Mouse (Mus musculus): ENCODE results near the gene Wdr59. TPM values are rescaled to one million over a fixed set of nuclear protein-coding genes. Genes with fewer than 3 reads are reported as not detected.

Wdr59 gene
- polyA plus RNA-seq (2014; fragmentation: Nextera tagmentation; extraction: Ambion mirVana), result 3.0 and 3.4 TPM in 2 replicates

DNA sequence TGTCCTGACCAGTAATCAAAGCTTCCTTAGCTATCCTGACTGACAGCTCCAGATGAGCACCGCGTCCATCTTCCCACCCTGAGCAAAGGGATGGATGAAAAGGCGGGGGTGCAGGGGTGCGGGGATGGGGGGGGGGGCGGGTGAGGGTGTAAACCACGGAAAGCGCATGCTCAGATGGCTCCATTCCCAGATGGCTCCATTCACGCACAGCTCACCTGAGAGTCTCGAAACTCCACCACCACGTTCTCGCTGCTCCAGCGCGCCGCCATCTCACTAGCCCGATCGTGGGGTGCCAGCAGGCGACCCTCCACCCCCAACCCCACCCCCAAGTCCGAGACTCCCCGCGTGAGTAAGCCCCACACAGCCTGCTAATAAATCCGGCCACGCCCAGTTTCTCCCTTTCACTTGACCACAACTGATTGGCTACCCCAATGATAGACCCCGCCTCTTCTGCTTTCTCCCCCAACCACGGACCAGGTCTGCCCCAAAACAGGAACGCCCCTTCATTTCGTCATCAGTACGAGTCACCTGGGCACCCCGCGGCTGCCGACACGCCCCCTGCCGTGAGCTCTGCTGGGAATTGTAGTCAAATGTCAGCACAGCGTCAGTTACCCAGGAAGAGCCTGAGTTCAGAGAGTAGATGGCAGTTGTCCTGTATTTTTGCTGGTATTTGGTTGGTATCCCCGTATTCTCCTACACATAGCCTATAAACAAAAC lies at the start of gene Wdr59:
Gene Wdr59, minus strand, starts transcription at position 380 of the 717 bp plus-strand sequence.
- Histone ChIP-seq H3K27ac (replicated peaks in 1 of 2; ENCODE audit: control insufficient read depth in 1 of 2, insufficient read depth in 1 of 2, low read depth in 2 of 2, low read length in 2 of 2) (peak within 1 kb of the TSS in 1 of 2 experiments; percentile 24; a peak in 1 of 4 replicates), H3K4me1 (ENCODE audit: control insufficient read depth in 2 of 2, insufficient read depth in 2 of 2, low read length in 2 of 2) (peaks cover 2 to 9% of the 10 kb centered on the region in 2 experiments; a peak in 3 of 4 replicates), H3K27me3 (ENCODE audit: control insufficient read depth, insufficient read depth, low read length) (no peaks in the 10 kb centered on the region), H3K9ac (ENCODE audit: low read length) (peak within 1 kb of the TSS; percentile 74), H3K4me2 (ENCODE audit: low read length) (peak within 1 kb of the TSS; percentile 79), H3K4me3 (ENCODE audit: control insufficient read depth in 1 of 2, insufficient read depth in 1 of 2, low read depth in 1 of 2, low read length in 2 of 2) (peak within 1 kb of the TSS; percentile 66 to 74), H3K9me3 (ENCODE audit: control insufficient read depth, low read length) (no peaks in the 10 kb centered on the region), H3K36me3 (ENCODE audit: control insufficient read depth, insufficient read depth, low read length) (no peaks in the 10 kb centered on the region)
- under 1% methylated on average over 34 of the region's 34 CpGs for WGBS
- ATAC-seq (ENCODE audit: insufficient number of reproducible peaks, insufficient read depth, low FRiP score, low read depth), result peak; percentile 99

DNA sequence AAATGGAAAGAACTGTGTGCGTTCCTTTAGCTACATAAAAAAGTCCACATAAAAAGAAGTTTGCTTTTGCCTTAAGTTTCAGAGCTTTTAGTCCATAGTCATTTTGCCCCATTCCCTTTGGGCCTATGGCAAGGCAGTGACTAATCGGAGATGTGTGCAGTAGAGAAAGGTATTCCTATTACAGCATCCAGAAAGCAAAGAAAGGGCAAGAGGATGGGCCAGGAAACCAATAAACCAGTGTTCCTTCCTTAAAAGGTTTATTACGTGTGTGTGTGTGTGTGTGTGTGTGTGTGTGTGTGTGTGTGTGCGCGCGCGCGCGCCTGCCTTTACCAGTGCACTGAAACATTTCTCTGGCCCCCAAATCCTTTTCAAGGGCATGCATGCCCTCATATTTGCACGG lies 49.8 kb upstream of the Wdr59 start:
- H3K9ac ChIP-seq (ENCODE audit: low read length), result no peak overlapping the region
- H3K4me2 ChIP-seq (ENCODE audit: low read length), result no peak overlapping the region
- H3K27me3 ChIP-seq (ENCODE audit: control insufficient read depth, insufficient read depth, low read length), result no peaks in the 10 kb centered on the region
- H3K36me3 ChIP-seq (ENCODE audit: control insufficient read depth, insufficient read depth, low read length), result peaks cover 2% of the 10 kb centered on the region; the same call in 1 of the 2 replicates
- no peak for ATAC-seq (ENCODE audit: insufficient number of reproducible peaks, insufficient read depth, low FRiP score, low read depth)
- WGBS, result 90% methylated on average over 10 of the region's 10 CpGs
- H3K4me1 ChIP-seq (ENCODE audit: control insufficient read depth in 2 of 2, insufficient read depth in 2 of 2, low read length in 2 of 2), result peaks cover 10 to 29% of the 10 kb centered on the region in 2 experiments
- H3K27ac ChIP-seq (replicated peaks in 1 of 2; ENCODE audit: control insufficient read depth in 1 of 2, insufficient read depth in 1 of 2, low read depth in 2 of 2, low read length in 2 of 2), result no peak overlapping the region
- H3K4me3 ChIP-seq (ENCODE audit: control insufficient read depth in 1 of 2, insufficient read depth in 1 of 2, low read depth in 1 of 2, low read length in 2 of 2), result no peak overlapping the region
- H3K9me3 ChIP-seq (ENCODE audit: control insufficient read depth, low read length), result no peaks in the 10 kb centered on the region

DNA sequence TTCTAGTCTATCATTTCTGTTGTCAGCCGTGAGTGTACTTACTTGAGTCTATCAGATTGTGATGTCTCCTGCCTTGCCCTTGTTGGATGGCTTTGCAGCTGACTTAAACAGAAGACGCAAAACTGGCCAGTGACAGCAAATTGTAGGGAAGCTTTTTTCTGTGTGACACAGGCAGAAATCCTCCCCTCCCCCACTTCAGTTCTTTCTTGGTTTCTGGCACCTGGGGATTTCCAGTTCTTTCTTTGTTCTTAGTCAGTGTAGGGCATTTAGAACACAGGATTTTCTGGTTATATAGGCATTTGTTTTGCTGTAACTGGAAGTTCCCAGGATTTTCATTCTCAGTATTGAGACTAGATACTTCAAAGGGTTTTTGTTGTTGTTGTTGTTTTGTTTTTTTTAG lies 48.5 kb upstream of the Wdr59 start:
- no peak overlapping the region for H3K4me3 ChIP-seq (ENCODE audit: control insufficient read depth in 1 of 2, insufficient read depth in 1 of 2, low read depth in 1 of 2, low read length in 2 of 2)
- H3K27me3 ChIP-seq (ENCODE audit: control insufficient read depth, insufficient read depth, low read length), result no peaks in the 10 kb centered on the region
- peaks cover 20 to 41% of the 10 kb centered on the region in 2 experiments for H3K4me1 ChIP-seq (ENCODE audit: control insufficient read depth in 2 of 2, insufficient read depth in 2 of 2, low read length in 2 of 2)
- H3K27ac ChIP-seq (replicated peaks in 1 of 2; ENCODE audit: control insufficient read depth in 1 of 2, insufficient read depth in 1 of 2, low read depth in 2 of 2, low read length in 2 of 2), result no peak overlapping the region
- no peak for ATAC-seq (ENCODE audit: insufficient number of reproducible peaks, insufficient read depth, low FRiP score, low read depth)
- H3K36me3 ChIP-seq (ENCODE audit: control insufficient read depth, insufficient read depth, low read length), result no peaks in the 10 kb centered on the region
- H3K9me3 ChIP-seq (ENCODE audit: control insufficient read depth, low read length), result no peaks in the 10 kb centered on the region
- H3K9ac ChIP-seq (ENCODE audit: low read length), result no peak overlapping the region
- 55% methylated on average over 2 of the region's 2 CpGs for WGBS
- H3K4me2 ChIP-seq (ENCODE audit: low read length), result no peak overlapping the region

DNA sequence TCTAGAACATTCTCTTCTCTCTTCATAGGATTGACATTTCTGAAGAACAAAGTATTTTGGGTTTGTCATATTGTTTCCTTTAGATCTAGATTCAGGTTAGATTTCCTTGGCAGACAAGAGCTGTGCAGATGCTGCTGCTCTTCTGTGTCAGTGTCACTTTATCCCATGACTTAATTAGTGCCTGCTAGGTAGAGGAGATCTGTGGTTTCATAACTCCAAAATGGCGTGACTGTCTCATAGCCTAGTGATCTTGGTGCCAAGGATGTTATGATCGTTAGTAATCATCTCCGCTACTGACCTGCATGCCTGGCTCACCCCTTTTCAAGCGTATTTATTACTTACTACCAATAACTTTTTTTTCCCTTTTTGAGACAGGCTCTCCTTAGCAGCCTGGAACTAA lies 48.0 kb upstream of the Wdr59 start:
- H3K36me3 ChIP-seq (ENCODE audit: control insufficient read depth, insufficient read depth, low read length), result no peaks in the 10 kb centered on the region
- 82% methylated on average over 4 of the region's 4 CpGs for WGBS
- H3K4me3 ChIP-seq (ENCODE audit: control insufficient read depth in 1 of 2, insufficient read depth in 1 of 2, low read depth in 1 of 2, low read length in 2 of 2), result no peak overlapping the region
- H3K27me3 ChIP-seq (ENCODE audit: control insufficient read depth, insufficient read depth, low read length), result no peaks in the 10 kb centered on the region
- no peak overlapping the region for H3K4me2 ChIP-seq (ENCODE audit: low read length)
- ATAC-seq (ENCODE audit: insufficient number of reproducible peaks, insufficient read depth, low FRiP score, low read depth), result no peak
- no peak overlapping the region for H3K9ac ChIP-seq (ENCODE audit: low read length)
- H3K9me3 ChIP-seq (ENCODE audit: control insufficient read depth, low read length), result no peaks in the 10 kb centered on the region
- H3K4me1 ChIP-seq (ENCODE audit: control insufficient read depth in 2 of 2, insufficient read depth in 2 of 2, low read length in 2 of 2), result peaks cover 20 to 45% of the 10 kb centered on the region in 2 experiments
- H3K27ac ChIP-seq (replicated peaks in 1 of 2; ENCODE audit: control insufficient read depth in 1 of 2, insufficient read depth in 1 of 2, low read depth in 2 of 2, low read length in 2 of 2), result no peak overlapping the region

DNA sequence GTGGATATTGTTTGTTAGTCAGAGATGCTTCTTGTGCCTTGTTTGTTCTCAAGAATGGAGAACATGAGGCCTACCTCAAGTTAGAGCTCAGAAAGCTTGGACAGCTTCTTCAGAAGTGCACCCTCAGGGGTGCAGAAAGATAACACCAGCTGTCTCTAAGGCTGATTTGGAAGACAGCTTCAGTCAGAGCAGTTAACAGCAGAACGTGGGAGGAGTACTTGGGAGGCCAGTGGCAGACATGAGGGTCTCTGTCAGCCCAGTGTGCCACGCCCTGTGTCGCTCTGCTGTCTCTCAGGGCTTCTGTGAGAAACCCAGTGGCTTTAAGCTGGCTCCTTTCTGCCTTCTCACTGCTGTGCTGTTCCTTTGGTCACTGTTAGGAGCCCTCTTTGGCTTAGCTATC lies 46.1 kb upstream of the Wdr59 start:
- Histone ChIP-seq H3K4me3 (ENCODE audit: control insufficient read depth in 1 of 2, insufficient read depth in 1 of 2, low read depth in 1 of 2, low read length in 2 of 2) (no peak overlapping the region), H3K27ac (replicated peaks in 1 of 2; ENCODE audit: control insufficient read depth in 1 of 2, insufficient read depth in 1 of 2, low read depth in 2 of 2, low read length in 2 of 2) (no peak overlapping the region), H3K9ac (ENCODE audit: low read length) (no peak overlapping the region), H3K36me3 (ENCODE audit: control insufficient read depth, insufficient read depth, low read length) (no peaks in the 10 kb centered on the region), H3K4me2 (ENCODE audit: low read length) (no peak overlapping the region), H3K27me3 (ENCODE audit: control insufficient read depth, insufficient read depth, low read length) (no peaks in the 10 kb centered on the region), H3K9me3 (ENCODE audit: control insufficient read depth, low read length) (no peaks in the 10 kb centered on the region), H3K4me1 (ENCODE audit: control insufficient read depth in 2 of 2, insufficient read depth in 2 of 2, low read length in 2 of 2) (peaks cover 19 to 37% of the 10 kb centered on the region in 2 experiments)
- 54% methylated on average over 3 of the region's 3 CpGs for WGBS
- no peak for ATAC-seq (ENCODE audit: insufficient number of reproducible peaks, insufficient read depth, low FRiP score, low read depth)

DNA sequence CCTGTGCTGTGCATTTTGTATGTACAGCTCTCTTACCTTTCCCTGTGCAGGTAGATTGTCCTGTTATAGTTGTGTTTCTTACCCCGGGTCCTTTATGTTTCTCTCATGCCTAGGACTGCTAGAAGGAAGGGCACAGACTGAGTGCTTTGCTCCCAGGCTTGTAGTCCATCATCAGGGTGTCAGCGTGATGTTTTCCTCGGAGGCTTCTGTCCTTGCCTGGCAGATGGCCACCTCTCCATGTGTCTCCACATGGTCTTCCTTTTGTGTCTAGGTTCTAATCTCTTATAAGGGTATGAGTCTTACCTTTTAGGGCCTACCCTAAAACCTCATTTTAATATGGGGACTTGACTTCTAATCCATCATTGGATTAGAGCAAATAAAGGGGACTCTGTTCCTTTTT lies 45.7 kb upstream of the Wdr59 start:
- H3K36me3 ChIP-seq (ENCODE audit: control insufficient read depth, insufficient read depth, low read length), result no peaks in the 10 kb centered on the region
- H3K4me2 ChIP-seq (ENCODE audit: low read length), result no peak overlapping the region
- no peak overlapping the region for H3K9ac ChIP-seq (ENCODE audit: low read length)
- H3K27ac ChIP-seq (replicated peaks in 1 of 2; ENCODE audit: control insufficient read depth in 1 of 2, insufficient read depth in 1 of 2, low read depth in 2 of 2, low read length in 2 of 2), result no peak overlapping the region
- H3K4me3 ChIP-seq (ENCODE audit: control insufficient read depth in 1 of 2, insufficient read depth in 1 of 2, low read depth in 1 of 2, low read length in 2 of 2), result no peak overlapping the region
- ATAC-seq (ENCODE audit: insufficient number of reproducible peaks, insufficient read depth, low FRiP score, low read depth), result no peak
- WGBS, result 51% methylated on average over 3 of the region's 3 CpGs
- peaks cover 19 to 37% of the 10 kb centered on the region in 2 experiments for H3K4me1 ChIP-seq (ENCODE audit: control insufficient read depth in 2 of 2, insufficient read depth in 2 of 2, low read length in 2 of 2)
- H3K9me3 ChIP-seq (ENCODE audit: control insufficient read depth, low read length), result no peaks in the 10 kb centered on the region
- H3K27me3 ChIP-seq (ENCODE audit: control insufficient read depth, insufficient read depth, low read length), result no peaks in the 10 kb centered on the region

DNA sequence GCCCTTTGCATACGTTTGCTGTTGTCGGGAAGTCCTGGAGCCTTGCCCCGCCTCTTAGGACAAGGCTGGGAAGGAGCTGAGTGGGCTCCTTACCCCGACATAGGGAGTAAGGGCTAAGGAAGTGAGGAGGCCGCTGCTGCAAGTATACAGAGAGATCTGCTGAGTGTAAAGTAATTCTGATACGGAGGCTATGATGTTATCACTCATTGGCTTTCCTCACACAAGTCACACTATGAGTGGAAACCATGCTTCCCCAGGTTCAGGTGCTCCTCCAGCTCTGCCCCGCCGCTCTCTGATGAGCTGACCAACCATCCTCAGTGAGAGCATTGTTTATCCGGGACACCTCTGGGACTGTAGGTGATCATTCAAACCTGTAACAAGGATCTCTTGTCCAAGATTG lies 44.4 kb upstream of the Wdr59 start:
- 56% methylated on average over 9 of the region's 9 CpGs for WGBS
- Histone ChIP-seq H3K4me1 (ENCODE audit: control insufficient read depth in 2 of 2, insufficient read depth in 2 of 2, low read length in 2 of 2) (peaks cover 21 to 40% of the 10 kb centered on the region in 2 experiments), H3K4me3 (ENCODE audit: control insufficient read depth in 1 of 2, insufficient read depth in 1 of 2, low read depth in 1 of 2, low read length in 2 of 2) (no peak overlapping the region), H3K9ac (ENCODE audit: low read length) (no peak overlapping the region), H3K4me2 (ENCODE audit: low read length) (peak overlapping the region; percentile 5; the same call in 1 of the 2 replicates), H3K27ac (replicated peaks in 1 of 2; ENCODE audit: control insufficient read depth in 1 of 2, insufficient read depth in 1 of 2, low read depth in 2 of 2, low read length in 2 of 2) (0 out of 4 replicates have a peak overlapping the region, but pooled peaks of 1 of the 2 experiments have one; percentile 24), H3K9me3 (ENCODE audit: control insufficient read depth, low read length) (no peaks in the 10 kb centered on the region), H3K27me3 (ENCODE audit: control insufficient read depth, insufficient read depth, low read length) (no peaks in the 10 kb centered on the region), H3K36me3 (ENCODE audit: control insufficient read depth, insufficient read depth, low read length) (no peaks in the 10 kb centered on the region)
- no peak for ATAC-seq (ENCODE audit: insufficient number of reproducible peaks, insufficient read depth, low FRiP score, low read depth)
